Mouse (Mus musculus): ENCODE results near the gene Emc8.

Emc8 gene

DNA sequence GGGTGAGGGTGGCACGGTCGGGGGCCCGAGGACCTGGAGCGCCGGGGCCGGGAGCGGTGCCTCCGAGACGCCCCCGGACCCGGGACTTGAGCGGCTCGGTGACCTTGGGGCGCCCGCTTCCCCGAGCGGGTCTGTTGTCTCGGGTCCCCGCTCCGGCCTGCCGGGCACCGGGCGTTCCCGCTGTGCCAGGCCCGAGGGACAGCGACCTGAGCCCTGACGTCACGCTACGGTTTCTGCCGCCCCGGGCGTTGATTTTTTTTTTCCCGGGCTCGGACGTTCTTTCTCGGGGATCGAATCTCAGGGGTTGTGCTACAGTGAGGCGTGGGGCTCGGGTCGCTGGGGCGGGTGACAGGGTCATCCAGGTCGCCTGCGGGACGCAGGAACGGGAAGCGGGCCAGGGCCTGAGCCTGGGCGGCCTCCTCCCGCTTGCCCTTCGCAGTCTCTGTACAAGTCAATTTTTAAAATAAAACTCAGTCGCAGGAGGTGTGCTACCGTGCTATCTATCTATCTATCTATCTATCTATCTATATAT is at the start of gene Emc8:
Gene Emc8, minus strand, starts transcription at position 200 of the 532 bp plus-strand sequence.
- DNase-seq: peak; percentile 15

GRCm38 (mm10) chr8:120715996-120716680 is 47.8 kb upstream of the Emc8 start:
- DNase-seq: no peak

- no peak for DNase-seq
Measured at GRCm38 (mm10) chr8:120715200-120715599, 46.8 kb upstream of the Emc8 start.

- no peak for DNase-seq
Measured at GRCm38 (mm10) chr8:120709176-120709575, 40.8 kb upstream of the Emc8 start.

DNA sequence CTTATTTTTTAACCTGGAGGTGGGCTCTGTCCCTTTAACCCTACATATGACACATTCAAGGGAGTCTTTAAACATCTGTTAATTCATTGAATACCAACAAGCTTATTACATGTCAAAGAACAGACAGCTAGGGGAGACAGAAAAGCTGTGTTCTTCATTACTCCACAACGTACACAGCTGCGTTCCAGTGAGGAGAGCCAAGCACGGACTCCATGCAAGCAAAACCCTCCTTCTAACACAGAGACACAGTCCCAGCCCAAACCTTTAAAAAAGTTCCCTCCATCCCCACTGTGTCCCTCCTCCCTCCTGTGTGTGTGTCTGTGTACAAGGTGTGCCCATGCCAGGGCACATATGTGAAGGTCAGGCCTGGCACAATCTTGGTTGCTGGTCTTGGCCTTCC is 37.8 kb upstream of the Emc8 start:
- no peak for DNase-seq

DNA sequence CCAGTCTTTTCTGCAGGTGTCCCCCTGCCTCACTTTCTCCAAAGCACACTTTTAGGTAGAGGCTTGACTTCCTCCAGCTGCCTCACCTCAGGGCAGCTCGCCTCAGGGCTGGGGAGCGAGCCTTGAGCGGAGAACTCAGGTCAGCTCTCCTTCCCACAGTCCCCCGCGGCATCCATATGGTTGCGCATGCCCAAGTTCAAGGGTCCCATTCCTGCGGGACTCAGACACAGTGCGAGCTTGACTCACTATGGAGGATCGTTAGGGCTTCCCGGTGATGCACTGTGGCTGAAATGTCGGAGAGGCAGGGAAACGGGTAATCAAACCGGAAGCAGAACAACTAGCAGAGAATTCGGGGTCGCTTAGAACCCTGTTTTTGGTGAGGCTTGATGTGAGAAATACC is 36.8 kb upstream of the Emc8 start:
- no peak for DNase-seq

DNA sequence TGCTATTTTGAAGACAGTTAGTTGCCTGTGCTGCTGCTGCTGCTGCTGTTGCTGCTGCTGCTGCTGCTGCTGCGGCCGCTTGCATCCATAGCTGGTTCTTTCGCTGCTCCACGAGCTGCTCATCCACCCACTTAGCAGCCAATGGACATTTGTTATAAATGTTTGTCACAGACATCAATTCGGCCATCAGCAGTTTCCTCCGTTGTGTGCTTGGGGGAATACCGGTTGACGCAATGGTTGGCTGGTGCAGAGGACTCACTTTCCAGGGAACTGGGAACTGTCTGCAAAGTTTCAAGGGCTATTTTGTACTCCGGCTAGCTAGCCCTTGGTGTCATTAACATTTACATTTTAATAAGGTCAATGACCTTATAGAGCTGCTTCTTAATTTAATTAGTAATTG is 35.8 kb upstream of the Emc8 start:
- peak; percentile 52 for DNase-seq

DNA sequence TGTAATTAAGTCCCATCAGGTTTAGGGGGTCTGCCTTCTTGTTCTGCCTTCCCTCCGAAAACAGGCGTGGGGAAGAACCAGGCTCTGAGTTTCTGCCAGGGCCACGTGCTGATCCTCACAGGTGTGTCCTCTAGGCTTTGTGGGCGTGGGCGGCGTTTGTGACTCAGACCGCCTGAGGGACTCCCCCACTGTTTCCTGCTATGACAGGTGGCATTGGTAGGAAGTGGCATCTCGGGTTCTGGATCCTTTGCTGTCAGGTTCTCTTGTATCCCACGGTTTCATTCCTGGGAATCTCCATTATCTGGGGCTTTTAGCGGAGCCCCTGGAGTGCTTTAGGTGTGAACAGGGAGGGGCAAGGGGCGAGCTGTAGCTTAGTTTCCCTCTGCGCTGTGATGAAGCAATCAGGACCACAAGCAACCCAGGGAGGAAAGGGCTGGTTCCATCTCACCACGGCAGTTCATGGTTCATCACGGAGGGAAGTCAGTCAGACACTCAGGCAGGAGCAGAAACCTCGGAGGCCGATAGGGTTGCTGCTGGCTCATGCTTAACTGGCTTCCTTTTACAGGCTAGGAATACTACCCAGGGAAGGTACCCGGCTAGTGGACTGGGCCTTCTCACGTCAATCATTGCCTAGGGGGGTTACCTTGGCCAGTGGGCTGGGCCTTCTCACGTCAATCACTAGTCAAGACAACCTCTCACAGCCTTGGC is 33.5 kb upstream of the Emc8 start:
- no peak for DNase-seq

- DNase-seq: peak; percentile 12
Measured at GRCm38 (mm10) chr8:120700053-120700452, 31.7 kb upstream of the Emc8 start.

- DNase-seq: no peak
Measured at GRCm38 (mm10) chr8:120699565-120699964, 31.2 kb upstream of the Emc8 start.

GRCm38 (mm10) chr8:120699079-120699478 is 30.7 kb upstream of the Emc8 start:
- DNase-seq: peak; percentile 16

DNA sequence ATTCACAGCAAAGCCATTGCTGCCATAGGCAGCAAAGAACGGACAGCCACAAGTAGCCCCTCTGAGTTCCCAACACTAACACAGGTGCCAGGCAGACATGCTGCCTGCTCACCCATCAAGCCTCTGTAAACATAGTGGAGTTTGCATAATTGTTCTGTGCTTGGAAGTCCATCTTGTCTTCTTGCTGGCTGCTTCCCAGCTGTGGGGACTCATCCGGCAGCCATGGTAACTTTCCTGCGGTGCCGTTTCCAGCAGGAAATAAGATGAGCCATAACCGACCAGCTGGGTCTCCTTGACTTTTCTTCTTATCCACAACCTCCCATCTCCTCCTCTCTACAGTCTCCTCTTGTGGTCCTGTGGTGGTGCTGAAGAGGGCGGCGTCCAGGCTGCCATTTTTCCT is 30.1 kb upstream of the Emc8 start:
- peak; percentile 30 for DNase-seq

- peak; percentile 30 for DNase-seq
Measured at GRCm38 (mm10) chr8:120697979-120698272, 29.6 kb upstream of the Emc8 start.

- DNase-seq: peak; percentile 62
Measured at GRCm38 (mm10) chr8:120697154-120697978, 29.0 kb upstream of the Emc8 start.

- peak; percentile 47 for DNase-seq
Measured at GRCm38 (mm10) chr8:120696401-120697153, 28.2 kb upstream of the Emc8 start.

GRCm38 (mm10) chr8:120693861-120694493 is 25.6 kb upstream of the Emc8 start:
- DNase-seq: peak; percentile 72

- DNase-seq: no peak
Measured at GRCm38 (mm10) chr8:120692934-120693333, 24.6 kb upstream of the Emc8 start.

DNA sequence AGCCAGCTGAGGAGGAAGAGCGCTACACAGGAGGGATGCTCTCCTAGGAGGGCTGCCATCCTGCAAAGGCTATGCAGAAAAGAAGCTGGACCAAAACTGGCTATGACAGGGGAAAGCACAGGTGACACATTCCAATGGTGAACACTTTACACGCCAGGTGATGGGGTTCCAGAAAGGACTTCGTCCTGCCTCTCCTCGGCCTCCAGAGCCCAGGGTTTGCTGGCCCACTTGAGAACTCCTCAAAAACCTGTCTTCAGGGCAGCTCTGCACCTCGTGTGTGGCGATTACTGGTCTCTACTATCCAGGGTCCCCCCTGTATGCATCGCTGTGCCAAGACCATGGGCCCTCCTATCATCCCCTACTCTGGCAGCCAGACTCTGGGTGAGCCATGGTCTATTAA is 20.1 kb upstream of the Emc8 start:
- DNase-seq: no peak

- peak; percentile 58 for DNase-seq
Measured at GRCm38 (mm10) chr8:120687786-120688185, 19.4 kb upstream of the Emc8 start.

GRCm38 (mm10) chr8:120686576-120686975 is 18.2 kb upstream of the Emc8 start:
- DNase-seq: no peak

DNA sequence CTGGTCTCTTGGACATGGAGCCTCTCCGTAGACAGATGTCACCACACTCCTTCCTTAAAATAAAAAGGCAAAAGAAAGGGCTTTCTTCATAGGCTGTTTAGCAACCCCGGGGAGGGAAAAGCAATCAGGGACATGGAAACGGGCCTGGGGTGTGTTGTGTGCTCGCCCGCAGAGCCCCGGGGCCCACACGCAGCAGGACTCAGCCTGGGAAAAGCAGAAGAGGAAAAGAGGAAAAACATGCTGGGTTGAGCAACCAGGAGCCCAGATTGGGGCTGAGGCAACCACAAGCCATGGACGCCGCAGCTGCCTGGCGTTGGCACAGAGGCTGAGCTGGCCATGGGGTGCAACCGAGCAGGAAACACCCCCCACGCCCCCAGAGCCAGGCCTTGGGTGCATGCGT is 17.7 kb upstream of the Emc8 start:
- DNase-seq: peak; percentile 75

DNA sequence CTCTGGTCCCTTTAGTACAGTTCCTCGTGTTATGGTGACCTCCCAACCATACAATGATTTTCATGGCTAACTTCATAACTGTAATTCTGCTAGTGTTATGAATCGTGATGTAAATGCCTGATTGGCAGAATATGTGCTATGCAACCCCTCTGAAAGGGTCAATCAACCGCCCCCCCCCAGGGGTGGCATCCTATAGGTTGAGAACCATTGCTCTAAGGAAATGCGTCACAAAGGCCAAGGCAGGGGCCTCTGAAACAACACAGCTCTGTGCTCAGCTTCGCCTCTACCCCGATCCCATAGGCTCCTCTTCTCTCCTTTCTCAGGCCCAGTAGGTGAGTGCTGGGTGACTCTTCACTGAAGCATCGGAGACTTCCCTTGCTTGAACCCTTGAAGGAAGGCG is 17.2 kb upstream of the Emc8 start:
- DNase-seq: no peak

Measured in lung, postnatal 36 days (tissue).